Mouse (Mus musculus): ENCODE data around the gene Dtx3.

GRCm38 (mm10) chr10:127198492-127198891 lies 3.0 kb upstream of the Dtx3 start:
- no peak for TF ChIP-seq CTCF (IDR thresholded peaks at IDR 0.05; ENCODE audit: low read depth)
- TF ChIP-seq EP300 (IDR thresholded peaks at IDR 0.05; ENCODE audit: low read depth), result no peak

Data from heart, postnatal 0 days (tissue).